Mouse (Mus musculus): ENCODE results near the gene Kir3dl1. TPM values are rescaled to one million over a fixed set of nuclear protein-coding genes. Genes with fewer than 3 reads are reported as not detected.
"Not testable (repeated sequence)": the region's sequence is repeated elsewhere in the genome, so short reads cannot be mapped to it uniquely, and the experiment has no call there.

The Kir3dl1 gene
- polyA plus RNA-seq (2012; rRNA removed) (not detected in 2 replicates), polyA plus RNA-seq (2014; fragmentation: Nextera tagmentation; extraction: Ambion mirVana) (not detected in 2 replicates)

- H3K9me3 ChIP-seq (ENCODE audit: control insufficient read depth, low read length); H3K4me2 ChIP-seq (replicated peaks; ENCODE audit: low read depth, low read length, severe bottlenecking); H3K36me3 ChIP-seq (ENCODE audit: control insufficient read depth, insufficient read depth, low read length); H3K9ac ChIP-seq (ENCODE audit: low read depth, low read length, severe bottlenecking); ATAC-seq (ENCODE audit: low FRiP score, low read depth); DNase-seq (ENCODE audit: low spot score); H3K27me3 ChIP-seq (ENCODE audit: control insufficient read depth, insufficient read depth, low read length); H3K4me3 ChIP-seq (replicated peaks; ENCODE audit: low read length); H3K4me1 ChIP-seq (ENCODE audit: control insufficient read depth, insufficient read depth, low read length); H3K27ac ChIP-seq (replicated peaks; ENCODE audit: low read depth, low read length): not testable (repeated sequence)
- WGBS: 76% methylated on average over 4 of the region's 4 CpGs
Measured at GRCm38 (mm10) chrX:136517699-136518098, at the start of gene Kir3dl1. Gene Kir3dl1 (plus strand): TSS chrX:136517999.

GRCm38 (mm10) chrX:136543956-136544355, 26.2 kb downstream of the Kir3dl1 start, which contains the start of gene Kir3dl2:
Gene Kir3dl2 (minus strand): TSS chrX:136544056.
- not testable (repeated sequence) for H3K36me3 ChIP-seq (ENCODE audit: control insufficient read depth, insufficient read depth, low read length); DNase-seq (ENCODE audit: low spot score); H3K4me3 ChIP-seq (replicated peaks; ENCODE audit: low read length); H3K27me3 ChIP-seq (ENCODE audit: control insufficient read depth, insufficient read depth, low read length); ATAC-seq (ENCODE audit: low FRiP score, low read depth); H3K27ac ChIP-seq (replicated peaks; ENCODE audit: low read depth, low read length); H3K9ac ChIP-seq (ENCODE audit: low read depth, low read length, severe bottlenecking); H3K4me1 ChIP-seq (ENCODE audit: control insufficient read depth, insufficient read depth, low read length); H3K9me3 ChIP-seq (ENCODE audit: control insufficient read depth, low read length); H3K4me2 ChIP-seq (replicated peaks; ENCODE audit: low read depth, low read length, severe bottlenecking)
- WGBS: 78% methylated on average over 1 of the region's 1 CpGs

GRCm38 (mm10) chrX:136569094-136569493, 51.3 kb downstream of the Kir3dl1 start:
- not testable (repeated sequence) for H3K27me3 ChIP-seq (ENCODE audit: control insufficient read depth, insufficient read depth, low read length); H3K9ac ChIP-seq (ENCODE audit: low read depth, low read length, severe bottlenecking); H3K9me3 ChIP-seq (ENCODE audit: control insufficient read depth, low read length); H3K4me2 ChIP-seq (replicated peaks; ENCODE audit: low read depth, low read length, severe bottlenecking); H3K36me3 ChIP-seq (ENCODE audit: control insufficient read depth, insufficient read depth, low read length); DNase-seq (ENCODE audit: low spot score); H3K4me3 ChIP-seq (replicated peaks; ENCODE audit: low read length); ATAC-seq (ENCODE audit: low FRiP score, low read depth); H3K27ac ChIP-seq (replicated peaks; ENCODE audit: low read depth, low read length); H3K4me1 ChIP-seq (ENCODE audit: control insufficient read depth, insufficient read depth, low read length)
- 89% methylated on average over 9 of the region's 9 CpGs for WGBS

Other genes with a start within 250 kb of the Kir3dl1 start
- 387 and 467 TPM in 2 replicates for gene Bex3, start 247.7 kb upstream of the Kir3dl1 start, polyA plus RNA-seq (2012; rRNA removed)
- 442 and 482 TPM in 2 replicates for gene Bex3, start 247.7 kb upstream of the Kir3dl1 start, polyA plus RNA-seq (2014; fragmentation: Nextera tagmentation; extraction: Ambion mirVana)
- gene Kir3dl2, start 26.1 kb downstream of the Kir3dl1 start, polyA plus RNA-seq (2012; rRNA removed): not detected in 2 replicates
- not detected in 2 replicates for gene Kir3dl2, start 26.1 kb downstream of the Kir3dl1 start, polyA plus RNA-seq (2014; fragmentation: Nextera tagmentation; extraction: Ambion mirVana)
- 25.6 and 70.1 TPM in 2 replicates for gene Tceal3, start 72.8 kb downstream of the Kir3dl1 start, polyA plus RNA-seq (2012; rRNA removed)
- 21.4 and 27.3 TPM in 2 replicates for gene Tceal3, start 72.8 kb downstream of the Kir3dl1 start, polyA plus RNA-seq (2014; fragmentation: Nextera tagmentation; extraction: Ambion mirVana)
- gene Tceal1, start 190.0 kb downstream of the Kir3dl1 start, polyA plus RNA-seq (2012; rRNA removed): 6.5 and 8.6 TPM in 2 replicates
- gene Tceal1, start 190.0 kb downstream of the Kir3dl1 start, polyA plus RNA-seq (2014; fragmentation: Nextera tagmentation; extraction: Ambion mirVana): 14.7 and 15.6 TPM in 2 replicates
- gene Morf4l2, start 225.7 kb downstream of the Kir3dl1 start, polyA plus RNA-seq (2012; rRNA removed): 397 and 488 TPM in 2 replicates
- gene Morf4l2, start 225.7 kb downstream of the Kir3dl1 start, polyA plus RNA-seq (2014; fragmentation: Nextera tagmentation; extraction: Ambion mirVana): 656 and 663 TPM in 2 replicates